8 mouse cellular contexts compared by ENCODE assay signal in the genomic region with DNA sequence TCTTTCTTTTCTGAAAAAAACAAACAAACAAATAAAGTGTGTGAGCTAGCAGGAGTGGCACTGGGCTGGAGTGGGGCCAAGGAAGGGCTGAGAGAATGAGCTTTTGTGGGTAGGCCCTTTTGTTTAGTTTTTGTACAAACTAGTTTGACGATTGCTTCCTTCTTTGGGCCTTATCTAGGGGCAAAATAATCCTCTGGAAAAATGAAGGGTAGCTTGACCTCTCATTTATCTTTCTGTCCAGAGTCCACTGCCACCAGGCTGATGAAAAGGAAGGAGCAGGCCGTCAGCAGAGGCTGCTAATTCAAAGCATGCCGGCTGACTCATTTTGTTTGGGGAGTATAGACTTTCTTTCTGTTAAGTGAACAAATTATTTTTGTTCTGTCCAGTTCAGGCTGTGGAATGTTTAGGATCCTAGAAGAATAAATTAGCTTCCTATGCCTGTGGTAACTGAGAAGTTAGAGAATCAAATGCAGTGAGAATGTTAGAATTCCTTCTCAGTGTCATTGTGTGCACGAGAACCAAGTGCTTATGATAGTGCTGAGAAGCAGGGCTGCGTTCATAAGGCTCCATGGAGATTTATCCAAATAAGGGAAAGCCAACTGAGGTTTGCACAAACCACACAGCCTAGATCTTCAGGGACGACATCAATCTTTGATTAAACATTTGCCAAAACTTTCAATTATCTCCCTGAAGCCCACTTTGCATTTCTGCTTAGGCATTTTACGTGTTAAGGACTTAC.
A peak's percentile ranks its signal among the peaks of the same experiment; 100 is the strongest.
DNase-seq lines count a peak whose midpoint lies in the region; ATAC-seq lines count a peak whose summit lies in the region.

No protein-coding gene starts in this region.

- H3K36me3 ChIP-seq in embryonic facial prominence, embryonic 12.5 days: no peaks in the 10 kb centered on the region
- no peaks in the 10 kb centered on the region for H3K36me3 ChIP-seq in midbrain, embryonic 15.5 days (replicated peaks)

- H3K9ac ChIP-seq in embryonic facial prominence, embryonic 12.5 days: no peak overlapping the region
- no peak overlapping the region for H3K9ac ChIP-seq in midbrain, embryonic 15.5 days

- peak overlapping the region; percentile 63 for H3K27ac ChIP-seq in embryonic facial prominence, embryonic 12.5 days
- H3K27ac ChIP-seq in midbrain, embryonic 15.5 days: no peak overlapping the region

- H3K27me3 ChIP-seq in embryonic facial prominence, embryonic 12.5 days: no peaks in the 10 kb centered on the region
- H3K27me3 ChIP-seq in midbrain, embryonic 15.5 days (replicated peaks): no peaks in the 10 kb centered on the region

- H3K9me3 ChIP-seq in embryonic facial prominence, embryonic 12.5 days: no peaks in the 10 kb centered on the region
- no peaks in the 10 kb centered on the region for H3K9me3 ChIP-seq in midbrain, embryonic 15.5 days

- H3K4me3 ChIP-seq in embryonic facial prominence, embryonic 12.5 days: no peak overlapping the region
- no peak overlapping the region for H3K4me3 ChIP-seq in midbrain, embryonic 15.5 days

- no peak for ATAC-seq in embryonic facial prominence, embryonic 12.5 days (ENCODE audit: insufficient number of reproducible peaks, insufficient read depth, low FRiP score, low TSS enrichment)
- ATAC-seq in midbrain, embryonic 15.5 days (replicated peaks): 0 out of 2 replicates have a peak, but pooled peaks have one; percentile 54

- peaks cover 5% of the 10 kb centered on the region for H3K4me1 ChIP-seq in embryonic facial prominence, embryonic 12.5 days
- H3K4me1 ChIP-seq in midbrain, embryonic 15.5 days: no peaks in the 10 kb centered on the region

- intact Hi-C loops in left cerebral cortex, postnatal 4 days (cut with DNase I): no loop called here

- peak; percentile 10 for DNase-seq in left cerebral cortex, postnatal 4 days
- no peak for DNase-seq in left cerebral cortex, adult 8-10 months (ENCODE audit: low spot score in 2 of 2)
- peak; percentile 41 for DNase-seq in hindlimb bud, embryonic 11.5 days (ENCODE audit: extremely low spot score, low read depth, low spot score)
- DNase-seq in cerebellum, adult 18-20 months: no peak
- DNase-seq in left cerebral cortex, adult 9 months (ENCODE audit: low spot score in 2 of 2): no peak
- DNase-seq in gastrocnemius, postnatal 25 days: no peak

- no peak overlapping the region for H3K4me2 ChIP-seq in embryonic facial prominence, embryonic 12.5 days (replicated peaks)
- H3K4me2 ChIP-seq in midbrain, embryonic 15.5 days: no peak overlapping the region

- 15% methylated on average over 7 of the region's 7 CpGs for WGBS in embryonic facial prominence, embryonic 12.5 days
- 27% methylated on average over 7 of the region's 7 CpGs for WGBS in midbrain, embryonic 15.5 days

Comparison
In these comparisons a context has a peak if more than half of its experiments do, and no peak if none do; other contexts are left out.
1. DNase-seq: peak in left cerebral cortex, postnatal 4 days (single experiment) and hindlimb bud, embryonic 11.5 days (single experiment); none in left cerebral cortex, adult 8-10 months (0 of 2), cerebellum, adult 18-20 months (0 of 2), left cerebral cortex, adult 9 months (0 of 2) and gastrocnemius, postnatal 25 days (single experiment).